Mouse (Mus musculus) left cerebral cortex, postnatal 10 days (tissue): ENCODE measurements around the gene Ppara. TPM values are rescaled to one million over a fixed set of nuclear protein-coding genes. Genes with fewer than 3 reads are reported as not detected.

Experiments
- DNase-seq, 2 experiments: peaks; one replicate each; pipeline ENCODE4 v3.0.0; 2021 to 2022; ENCODE audit warnings: low spot score in 2 of 2, mixed read lengths in 1 of 2; ENCODE audit errors: extremely low spot score in 1 of 2
- intact Hi-C: fragments of 180-260 bp; cut with DNase I; formaldehyde crosslinking; loops from one replicate; pipeline ENCODE4 v1.15.1; 2025
- total RNA-seq, 2 experiments: library from RNA; stranded (reverse); gene quantifications; 2 replicates each; pipeline ENCODE4 v1.2.3; 2021

Ppara gene
- total RNA-seq, 2 experiments from 2014 or later, result 2.2 to 2.4 TPM

DNA sequence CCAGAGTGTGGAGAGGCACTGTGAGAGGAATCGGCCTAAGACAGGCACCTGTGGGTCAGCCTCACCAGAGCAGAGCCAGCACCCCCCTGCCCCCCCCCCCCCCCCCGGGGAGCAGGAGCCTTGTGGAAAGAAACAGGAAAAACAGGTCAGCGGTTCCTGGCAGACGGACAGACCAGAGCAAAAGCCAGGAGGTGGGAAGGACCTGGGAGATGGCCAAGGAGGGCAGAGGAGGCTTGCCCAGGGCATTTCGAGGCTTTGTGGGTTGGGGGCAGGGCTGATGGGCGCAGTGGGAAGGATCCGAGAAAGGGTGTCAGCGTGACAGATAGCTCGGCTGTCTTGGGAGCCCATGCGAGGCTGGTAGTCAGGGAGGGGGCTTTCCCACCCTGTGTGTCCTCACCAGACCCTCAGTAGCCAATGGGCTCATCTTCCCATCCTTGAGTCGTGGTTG, 31.6 kb upstream of the Ppara start:
- intact Hi-C loops, result loop anchor here (10.0 kb wide), 1 partner anchor 438 kb away; no protein-coding TSS in a partner anchor
- peak in 1 of 2 experiments; percentile 76 for DNase-seq

DNA sequence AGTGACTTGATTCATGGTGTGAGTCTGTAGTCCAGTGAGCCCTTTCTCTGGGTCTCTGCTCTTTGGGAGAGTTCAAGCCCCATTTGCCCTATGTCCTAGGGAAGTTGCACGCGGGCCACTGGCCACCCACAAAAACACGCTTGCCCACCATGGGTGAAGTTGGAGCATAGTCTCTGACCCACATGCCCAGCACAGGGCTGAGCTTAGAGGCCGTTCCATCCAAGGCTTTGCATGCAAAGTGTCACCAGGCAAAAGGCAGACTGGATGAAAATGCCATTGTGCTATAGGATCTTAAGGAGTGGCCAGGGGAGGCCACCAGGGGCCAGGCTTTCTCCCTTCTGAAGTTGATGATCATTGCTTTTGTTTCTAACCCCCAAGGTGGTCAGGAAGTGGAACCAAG, 30.9 kb upstream of the Ppara start:
- DNase-seq, result no peak
- intact Hi-C loops, result loop anchor here (10.0 kb wide), 1 partner anchor 439 kb away; no protein-coding TSS in a partner anchor

DNA sequence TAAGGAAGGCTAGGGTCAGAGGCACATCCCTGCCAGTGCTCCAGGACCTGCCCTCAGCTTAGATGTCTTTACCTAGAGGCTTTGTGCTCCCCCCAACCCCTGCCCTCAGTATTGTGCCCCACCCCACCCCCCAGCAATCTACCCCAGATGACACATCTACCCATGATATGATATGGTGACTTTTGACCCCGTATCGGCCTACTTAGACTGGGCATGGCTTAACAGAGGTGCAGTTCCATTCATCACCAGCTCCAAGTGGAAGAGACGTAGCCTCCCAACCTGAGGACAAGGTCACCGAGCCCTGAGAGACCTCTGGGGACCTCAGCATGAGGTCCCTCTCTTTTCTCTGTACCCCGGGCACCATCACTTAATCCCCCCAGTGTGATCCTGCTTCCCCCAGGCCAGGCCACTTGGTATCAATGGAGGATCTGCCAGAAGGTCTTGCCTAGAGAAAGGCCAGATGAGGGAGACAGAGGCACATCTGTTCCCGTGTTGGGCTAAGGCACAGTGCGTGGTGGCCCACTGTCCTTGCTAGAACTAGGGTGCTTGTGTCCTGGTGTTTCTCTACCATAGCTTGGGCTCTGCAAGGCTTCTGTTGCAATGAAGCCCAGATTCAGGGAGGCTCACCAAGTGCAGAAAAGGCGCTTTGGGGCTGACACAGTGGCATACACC, 30.3 kb upstream of the Ppara start:
- intact Hi-C loops, result loop anchor here (10.0 kb wide), 1 partner anchor 440 kb away; no protein-coding TSS in a partner anchor
- no peak for DNase-seq

DNA sequence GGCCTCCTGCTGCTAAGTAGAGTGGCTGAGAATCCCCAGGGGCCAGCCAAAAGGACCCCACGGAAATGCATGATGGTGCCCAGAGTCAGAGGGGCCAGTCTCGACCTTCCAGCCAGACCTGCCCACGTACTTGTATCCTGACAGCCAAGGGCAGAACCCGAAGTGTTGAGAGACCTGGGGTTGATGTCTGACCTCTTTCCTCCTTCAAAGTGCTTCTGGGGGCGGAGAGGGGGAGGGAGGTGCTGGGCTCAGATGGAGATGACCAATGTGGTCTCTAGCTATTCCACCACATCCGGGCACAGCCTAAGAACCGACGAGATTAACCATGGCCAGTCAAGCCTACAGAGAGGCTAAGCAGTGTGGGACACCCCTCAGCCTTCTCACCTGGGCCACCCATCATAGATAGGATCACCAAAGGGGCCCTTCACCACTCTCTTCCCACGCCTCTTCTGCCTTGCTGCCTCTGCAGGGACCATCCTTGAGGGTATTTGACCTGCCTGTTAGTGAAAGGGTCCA, 29.7 kb upstream of the Ppara start:
- no peak for DNase-seq
- intact Hi-C loops, result loop anchor here (10.0 kb wide), 1 partner anchor 440 kb away; no protein-coding TSS in a partner anchor

DNA sequence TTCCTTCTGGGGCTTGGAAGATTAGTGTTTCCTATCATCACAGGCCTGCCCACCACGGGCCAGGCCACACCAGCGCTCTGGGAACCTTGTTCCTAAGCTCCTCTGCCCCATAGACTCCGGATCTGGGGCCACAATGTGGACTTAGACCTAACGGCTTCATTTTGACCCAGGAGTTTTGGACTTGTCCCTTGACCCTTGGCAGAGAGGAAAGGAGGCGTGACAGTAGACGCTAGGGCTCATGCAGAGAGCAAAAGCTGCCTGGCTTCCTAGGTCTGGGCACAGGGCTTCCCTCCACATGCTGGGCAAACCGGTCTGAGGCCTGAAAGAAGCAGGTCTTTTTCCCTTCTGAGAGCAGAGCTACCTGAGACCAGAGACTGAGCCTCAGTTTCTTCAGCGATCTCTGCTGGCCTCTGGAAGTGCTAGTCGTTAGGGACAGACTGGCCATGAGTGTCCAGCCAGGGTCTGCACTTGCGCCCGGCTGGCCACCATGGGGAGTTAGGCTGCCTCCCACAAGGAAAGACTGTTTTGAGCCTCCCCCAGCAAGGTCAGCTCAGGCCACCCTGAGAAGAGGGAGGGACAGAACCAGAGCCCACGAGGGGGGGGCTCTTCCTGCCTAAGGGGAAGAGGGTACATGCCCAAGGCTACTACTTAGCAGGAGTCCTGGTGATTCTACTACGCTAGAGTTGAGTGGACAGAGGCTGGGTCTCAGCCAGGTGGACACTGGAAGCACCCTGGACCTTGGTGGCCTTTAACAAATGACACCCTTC, 29.0 kb upstream of the Ppara start:
- peak in 1 of 2 experiments; percentile 70 for DNase-seq
- intact Hi-C loops, result loop anchor here (10.0 kb wide), 1 partner anchor 441 kb away; no protein-coding TSS in a partner anchor

DNA sequence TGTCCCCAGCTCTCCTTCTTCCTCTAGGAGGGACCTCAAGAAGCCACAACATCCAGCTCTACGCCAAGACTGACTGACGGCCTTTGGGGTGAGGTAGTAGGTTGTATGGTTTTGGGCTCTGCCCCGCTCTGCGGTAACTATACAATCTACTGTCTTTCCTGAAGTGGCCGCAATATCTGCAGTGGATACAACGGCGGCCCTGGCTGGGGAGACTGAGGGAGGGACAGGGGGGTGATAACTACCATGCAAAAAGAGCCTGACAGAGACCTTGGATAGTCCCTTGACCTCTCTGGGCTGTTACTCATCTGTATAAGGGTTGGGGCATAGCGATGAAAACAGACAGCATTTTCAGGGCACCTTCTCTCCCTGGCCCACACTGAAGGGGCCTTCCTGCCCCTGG, 28.3 kb upstream of the Ppara start:
- intact Hi-C loops, result loop anchor here (10.0 kb wide), 1 partner anchor 442 kb away; no protein-coding TSS in a partner anchor
- DNase-seq, result no peak

DNA sequence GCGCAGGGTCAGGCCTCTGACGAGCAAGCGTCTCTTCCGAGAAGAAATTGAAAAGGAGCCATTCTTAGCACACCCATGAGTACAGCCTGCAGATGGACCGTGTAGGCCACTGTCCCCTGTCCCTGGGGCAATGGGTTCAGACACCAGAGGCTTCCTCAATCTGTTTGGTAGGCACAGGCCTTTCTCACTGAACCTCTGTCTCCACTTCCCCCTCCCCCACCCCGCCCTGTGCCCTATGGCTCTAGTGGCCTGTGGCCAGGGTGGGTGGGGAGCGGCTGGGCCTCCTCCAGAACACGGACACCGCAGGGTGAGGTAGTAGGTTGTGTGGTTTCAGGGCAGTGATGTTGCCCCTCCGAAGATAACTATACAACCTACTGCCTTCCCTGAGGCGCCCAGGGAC, 27.8 kb upstream of the Ppara start:
- intact Hi-C loops, result loop anchor here (10.0 kb wide), 1 partner anchor 442 kb away; no protein-coding TSS in a partner anchor
- DNase-seq, result no peak

DNA sequence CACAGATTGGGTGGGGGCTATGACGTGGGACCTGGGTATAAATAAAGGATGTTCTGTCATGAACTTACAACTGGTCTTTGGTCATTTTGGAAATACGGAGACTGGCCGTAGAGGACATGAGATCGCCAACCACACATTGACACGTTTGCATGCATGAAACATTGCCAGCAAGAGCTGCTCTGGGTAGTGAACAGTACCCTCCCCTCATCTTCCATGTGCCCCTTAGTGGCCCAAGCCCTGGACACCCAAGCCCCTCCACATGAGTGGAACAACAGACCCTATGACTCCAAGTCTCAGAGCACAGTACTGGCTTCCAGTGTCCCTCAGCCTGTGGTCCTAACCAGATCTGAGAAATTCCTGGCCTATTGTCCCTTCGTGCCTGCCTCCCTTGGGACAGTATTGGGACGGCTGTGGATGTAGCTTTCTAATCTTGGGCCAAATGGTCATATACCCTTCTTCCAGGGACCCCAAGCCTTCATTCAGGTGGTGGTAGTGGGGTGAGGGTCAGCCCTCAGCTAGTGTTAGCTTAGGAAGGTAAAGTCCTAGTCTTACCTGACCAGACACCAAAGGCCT, 27.2 kb upstream of the Ppara start:
- intact Hi-C loops, result loop anchor here (10.0 kb wide), 1 partner anchor 443 kb away; no protein-coding TSS in a partner anchor
- DNase-seq, result no peak

DNA sequence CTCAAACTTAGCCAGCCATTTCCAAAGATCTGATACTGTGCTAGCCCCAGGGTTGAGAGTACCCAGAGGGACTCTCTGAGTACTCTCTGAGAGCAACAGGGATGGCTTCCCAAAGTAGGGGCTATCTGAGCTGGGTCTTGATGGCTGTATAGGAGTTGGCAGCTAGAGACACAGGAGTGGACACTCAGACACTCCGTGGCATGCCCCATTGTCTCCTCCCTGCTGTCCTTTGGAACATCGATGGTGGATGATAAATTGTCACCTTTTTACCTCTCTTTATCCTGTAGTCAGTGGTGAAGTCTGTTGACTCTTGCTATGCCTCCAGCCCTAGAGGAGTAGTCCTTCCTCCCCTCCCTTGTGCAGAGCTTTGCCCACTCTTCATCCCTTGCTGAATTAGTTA, 26.6 kb upstream of the Ppara start:
- intact Hi-C loops, result loop anchor here (10.0 kb wide), 1 partner anchor 443 kb away; no protein-coding TSS in a partner anchor
- DNase-seq, result no peak

DNA sequence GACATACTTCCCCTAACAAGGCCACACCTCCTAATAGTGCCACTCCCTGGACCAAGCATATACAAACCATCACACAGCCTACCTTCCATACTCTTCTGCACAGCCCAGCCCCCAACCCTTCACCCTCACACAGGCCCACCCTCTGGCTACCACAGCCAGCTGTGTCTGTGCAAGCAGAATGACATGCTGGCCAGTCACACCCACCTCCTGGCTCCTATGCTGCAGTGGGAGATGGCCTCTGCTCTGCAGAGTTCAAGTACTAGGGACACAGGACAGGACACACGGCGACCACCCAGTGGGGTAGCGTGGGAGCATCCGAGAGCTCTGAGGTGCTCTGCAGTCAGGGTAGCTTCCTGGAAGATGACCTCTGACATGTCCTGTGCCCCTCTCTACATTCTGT, 25.9 kb upstream of the Ppara start:
- peak in 1 of 2 experiments; percentile 57 for DNase-seq

DNA sequence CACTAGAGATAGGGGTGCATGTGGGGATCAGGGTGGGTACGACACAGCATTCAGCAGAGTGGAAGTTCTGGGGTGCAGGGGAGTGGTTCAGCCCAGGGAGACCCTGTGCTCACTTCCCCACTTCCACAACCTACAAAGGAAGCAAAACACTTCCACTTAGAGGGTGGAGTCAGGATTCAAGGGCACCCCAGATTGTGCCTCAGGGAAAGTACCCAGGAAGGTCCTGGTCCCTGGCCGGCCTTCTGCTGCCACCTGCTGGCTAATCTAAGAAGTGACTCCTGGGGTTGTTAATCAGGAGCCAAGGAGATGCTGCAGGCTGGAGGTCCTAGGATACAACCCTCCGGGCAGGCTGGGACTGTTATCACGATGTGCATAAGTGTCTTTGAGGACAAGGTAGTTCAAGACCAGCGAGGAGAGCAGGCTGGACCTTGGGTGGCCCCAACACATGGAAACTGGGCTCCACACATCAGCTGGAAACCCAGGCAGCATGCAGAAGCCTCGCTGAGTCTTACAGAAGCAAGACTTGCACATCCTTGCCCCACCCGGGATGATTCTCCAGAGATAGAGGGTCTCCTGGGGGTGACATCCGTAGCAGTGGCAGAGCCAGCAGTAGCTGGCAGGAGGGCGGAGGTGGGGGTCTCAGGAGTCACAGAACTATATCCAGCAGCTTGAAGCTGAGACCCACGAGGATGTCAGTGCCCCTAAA, 25.4 kb upstream of the Ppara start:
- intact Hi-C loops, result loop anchor here (1.0 to 10.0 kb wide), 2 partner anchors 99 to 445 kb away; no protein-coding TSS in a partner anchor
- peak; percentile 88 to 89 for DNase-seq

More for the DNA sequence above, 25.9 kb upstream of the Ppara start:
- intact Hi-C loops, result loop anchor here (1.0 to 10.0 kb wide), 2 partner anchors 99 to 444 kb away; no protein-coding TSS in a partner anchor

DNA sequence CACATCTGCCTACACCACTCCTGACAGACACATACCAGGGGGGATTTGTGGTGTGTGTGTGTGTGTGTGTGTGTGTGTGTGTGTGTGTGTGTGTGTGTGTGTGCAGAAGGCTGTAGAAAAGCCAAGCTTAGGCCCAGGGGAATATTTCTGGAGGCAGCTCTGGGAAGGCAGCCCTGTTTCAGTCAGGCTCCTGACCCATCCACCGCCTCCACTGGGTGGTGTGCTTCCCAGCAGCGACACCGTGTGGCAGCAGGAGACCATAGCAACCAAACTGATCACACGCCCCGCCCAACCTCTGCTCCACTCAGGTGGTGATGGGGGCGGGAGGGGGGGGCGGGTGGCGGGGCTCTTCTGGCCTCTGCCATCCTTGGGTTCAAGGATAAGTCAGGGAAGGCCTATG, 24.6 kb upstream of the Ppara start:
- peak; percentile 85 to 88 for DNase-seq
- intact Hi-C loops, result loop anchor here (1.0 kb wide), 1 partner anchor 112 kb away; no protein-coding TSS in a partner anchor

DNA sequence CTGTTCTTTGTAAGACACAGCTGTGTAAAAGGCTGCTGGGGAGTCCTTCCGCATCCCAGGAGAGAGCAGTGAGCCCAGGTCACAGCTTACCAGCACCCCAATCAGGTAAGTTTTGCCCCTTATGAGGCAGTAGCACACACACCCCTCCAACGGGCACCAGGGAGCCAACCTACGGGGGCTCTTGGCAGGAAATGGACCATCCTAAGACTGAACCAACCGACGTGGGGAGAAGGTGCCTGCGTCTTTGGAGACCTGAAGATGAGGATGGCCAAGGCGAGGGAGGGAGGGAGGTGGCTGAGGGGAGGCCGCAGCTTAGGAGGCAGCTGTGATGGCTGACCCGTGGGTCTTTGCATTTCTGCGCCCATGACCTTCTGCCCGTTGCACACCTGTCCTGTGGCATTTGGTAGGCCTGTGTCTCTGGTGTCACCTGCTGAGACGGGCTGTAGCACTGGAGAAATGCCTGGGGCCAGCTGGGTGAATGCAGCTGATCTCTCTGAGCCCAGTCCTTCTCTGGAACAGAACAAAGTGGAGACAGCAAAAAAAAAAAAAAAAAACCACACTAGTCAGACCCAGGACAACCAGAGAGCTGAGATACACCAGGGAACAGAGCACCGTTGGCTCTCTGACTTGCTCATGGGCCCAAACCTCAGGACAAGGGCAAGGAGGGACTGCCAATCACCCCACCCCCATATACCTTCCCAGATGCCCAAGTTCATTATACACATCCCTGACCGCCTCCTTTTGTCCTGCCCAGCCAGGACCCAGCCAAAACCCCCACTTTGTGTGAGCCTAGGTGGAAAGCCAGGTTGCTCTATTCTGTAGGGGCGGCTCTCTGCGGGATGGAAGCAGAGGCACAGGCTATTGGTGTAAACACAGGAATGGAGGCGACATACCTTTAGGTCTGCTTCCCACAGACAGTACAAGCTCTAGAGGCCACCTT, 23.9 kb upstream of the Ppara start:
- peak in 1 of 2 experiments; percentile 43 for DNase-seq
- intact Hi-C loops, result loop anchor here (1.0 kb wide), 1 partner anchor 113 kb away; no protein-coding TSS in a partner anchor

DNA sequence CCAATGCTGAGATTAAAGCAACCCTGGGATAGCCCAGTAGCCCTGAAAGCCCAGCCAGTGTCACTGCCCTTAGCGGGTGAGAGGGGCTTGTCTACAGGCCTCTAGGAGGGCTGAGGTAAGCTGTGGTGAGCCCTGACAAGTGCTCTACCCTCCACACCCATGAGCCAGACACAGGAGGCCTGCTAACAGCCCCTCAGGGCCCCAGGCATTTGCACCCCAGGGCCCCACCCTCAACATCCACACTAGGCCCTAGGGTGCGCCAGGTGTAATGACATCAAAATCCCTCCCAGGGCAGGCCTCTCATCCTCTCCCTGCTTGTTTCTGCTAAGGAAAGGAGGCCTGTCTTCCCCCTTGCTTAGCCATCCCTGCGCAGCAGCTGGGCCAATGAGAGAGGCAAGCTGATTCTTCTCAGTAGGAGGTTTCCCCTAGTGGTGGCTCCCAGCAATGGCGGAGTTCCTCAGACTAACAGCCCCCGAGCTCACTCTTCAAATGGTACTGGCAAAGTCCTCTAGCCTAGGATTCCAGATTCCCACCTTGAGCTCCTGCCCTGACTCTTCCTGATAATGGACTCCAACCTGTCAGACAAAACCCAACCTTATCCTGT, 22.1 kb upstream of the Ppara start:
- DNase-seq, result peak in 1 of 2 experiments; percentile 60
- intact Hi-C loops, result no loop called here

DNA sequence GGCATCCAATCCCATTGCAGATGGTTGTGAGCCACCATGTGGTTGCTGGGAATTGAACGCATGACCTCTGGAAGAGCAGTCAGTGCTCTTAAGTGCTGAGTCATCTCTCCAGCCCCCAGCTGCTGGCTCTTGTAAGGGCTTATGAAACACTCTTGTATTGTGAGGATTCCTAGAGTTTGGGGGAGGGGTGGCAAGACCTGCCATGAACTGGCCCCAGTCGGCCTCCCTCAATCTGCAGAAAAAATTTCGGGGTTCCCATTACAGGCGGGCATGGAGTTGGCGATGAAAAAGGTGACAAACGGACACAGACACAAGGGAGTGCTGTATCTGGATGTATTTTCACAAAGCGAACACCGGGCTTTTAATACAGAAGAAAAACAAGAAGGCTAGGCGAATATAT, 21.4 kb upstream of the Ppara start:
- intact Hi-C loops, result no loop called here
- DNase-seq, result no peak

DNA sequence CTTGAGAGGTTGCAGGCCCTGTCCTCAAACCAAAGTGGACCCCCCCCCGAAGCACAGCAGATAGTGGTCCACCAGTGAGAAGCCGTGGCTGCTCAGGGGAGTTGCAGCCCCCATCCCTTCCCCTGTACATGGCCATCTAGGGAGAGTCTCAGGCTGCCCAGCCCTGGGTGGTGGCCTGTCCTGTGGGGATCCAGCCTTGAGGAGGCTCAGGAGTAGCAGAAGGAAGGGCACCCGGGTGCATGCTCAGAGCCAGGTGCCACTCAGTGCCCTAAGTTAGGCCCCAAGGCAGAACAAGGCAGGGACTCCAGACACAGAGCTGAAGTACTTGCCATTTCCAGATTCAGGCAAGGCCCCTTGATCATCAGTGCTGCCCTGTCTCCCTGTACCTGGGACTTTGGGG, 19.7 kb upstream of the Ppara start:
- DNase-seq, result no peak
- intact Hi-C loops, result loop anchor here (5.0 kb wide), 1 partner anchor 327 kb away; no protein-coding TSS in a partner anchor

DNA sequence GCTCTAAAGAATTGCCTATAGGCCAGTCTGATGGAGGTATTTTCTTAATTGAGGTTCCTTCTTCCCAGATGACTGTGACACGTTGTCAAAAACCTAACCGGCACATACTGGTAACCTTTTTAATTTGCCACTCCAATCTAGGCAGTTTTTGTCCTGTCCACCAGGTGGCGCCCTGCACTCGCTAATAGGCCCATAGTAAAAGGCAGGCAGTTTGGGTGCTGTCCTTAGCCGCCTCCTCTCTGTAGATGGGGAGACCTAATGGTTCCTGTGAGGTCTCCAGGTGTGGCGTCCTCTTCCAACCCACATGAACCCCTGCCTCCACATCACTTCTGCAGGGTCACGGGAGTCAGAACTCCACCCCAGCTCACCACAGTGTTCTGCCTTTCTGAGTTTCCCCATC, 18.7 kb upstream of the Ppara start:
- intact Hi-C loops, result loop anchor here (2.0 to 5.0 kb wide), 2 partner anchors 151 to 326 kb away; no protein-coding TSS in a partner anchor
- peak; percentile 79 to 83 for DNase-seq
